Mouse (Mus musculus): ENCODE measurements around the gene Fam110a.

Fam110a gene

GRCm38 (mm10) chr2:151970191-151971172 is 9.5 kb downstream of the Fam110a start:
- DNase-seq (ENCODE audit: low spot score) = peak; percentile 95

- DNase-seq (ENCODE audit: low spot score) = no peak
These were observed 10.6 kb downstream of the Fam110a start for GRCm38 (mm10) chr2:151969396-151969795.

GRCm38 (mm10) chr2:151968986-151969385 is 11.0 kb downstream of the Fam110a start:
- no peak for DNase-seq (ENCODE audit: low spot score)

GRCm38 (mm10) chr2:151968451-151968850 is 11.6 kb downstream of the Fam110a start:
- DNase-seq (ENCODE audit: low spot score) = no peak

GRCm38 (mm10) chr2:151967792-151968191 is 12.2 kb downstream of the Fam110a start:
- no peak for DNase-seq (ENCODE audit: low spot score)

- peak; percentile 48 for DNase-seq (ENCODE audit: low spot score)
These were observed 12.8 kb downstream of the Fam110a start for GRCm38 (mm10) chr2:151967176-151967750.

- peak; percentile 27 for DNase-seq (ENCODE audit: low spot score)
These were observed 16.0 kb downstream of the Fam110a start for GRCm38 (mm10) chr2:151964052-151964451.

- no peak for DNase-seq (ENCODE audit: low spot score)
These were observed 16.7 kb downstream of the Fam110a start for GRCm38 (mm10) chr2:151963319-151963718.

- no peak for DNase-seq (ENCODE audit: low spot score)
These were observed 17.5 kb downstream of the Fam110a start for GRCm38 (mm10) chr2:151962474-151962873.

GRCm38 (mm10) chr2:151961284-151962196 is 18.5 kb downstream of the Fam110a start:
- DNase-seq (ENCODE audit: low spot score) = peak; percentile 22

GRCm38 (mm10) chr2:151959274-151959673 is 20.7 kb downstream of the Fam110a start:
- DNase-seq (ENCODE audit: low spot score) = peak; percentile 79

GRCm38 (mm10) chr2:151956500-151957137 is 23.4 kb downstream of the Fam110a start:
- no peak for DNase-seq (ENCODE audit: low spot score)

GRCm38 (mm10) chr2:151953665-151954064 is 26.4 kb downstream of the Fam110a start:
- no peak for DNase-seq (ENCODE audit: low spot score)

- no peak for DNase-seq (ENCODE audit: low spot score)
These were observed 30.8 kb downstream of the Fam110a start for GRCm38 (mm10) chr2:151949082-151949774.

GRCm38 (mm10) chr2:151948311-151948710 is 31.7 kb downstream of the Fam110a start:
- DNase-seq (ENCODE audit: low spot score) = no peak

GRCm38 (mm10) chr2:151947617-151948016 is 32.4 kb downstream of the Fam110a start:
- DNase-seq (ENCODE audit: low spot score) = no peak

- no peak for DNase-seq (ENCODE audit: low spot score)
These were observed 35.9 kb downstream of the Fam110a start for GRCm38 (mm10) chr2:151944106-151944505.

GRCm38 (mm10) chr2:151941269-151941668 is 38.8 kb downstream of the Fam110a start:
- peak; percentile 41 for DNase-seq (ENCODE audit: low spot score)

- DNase-seq (ENCODE audit: low spot score) = no peak
These were observed 40.2 kb downstream of the Fam110a start for GRCm38 (mm10) chr2:151939651-151940420.

GRCm38 (mm10) chr2:151938780-151939200 is 41.2 kb downstream of the Fam110a start:
- no peak for DNase-seq (ENCODE audit: low spot score)

All from embryo, embryonic 10 days (tissue).